Mouse (Mus musculus) MEL (cell line): ENCODE measurements at regions not wholly inside any gene's neighbourhood (a gene's known extent, or its start where the extent isn't known, plus 50 kb on each side); places are given as distances from the start of the nearest gene placed in this dataset.

ENCODE experiments used
- DNase-seq: peaks from one replicate; pipeline ENCODE4 v3.0.0; 2011; ENCODE audit warnings: low read depth, low spot score
- H3K27ac ChIP-seq: 2 replicates; pipeline ENCODE4 v1.5.1; 2012; ENCODE audit warnings: low read depth, mild to moderate bottlenecking, control low read depth, low read length, moderate library complexity; ENCODE audit not compliant: control insufficient read depth
- H3K27me3 ChIP-seq, 2 experiments: fragments of 150-350 bp in 1 of 2; sonication (generic) in 1 of 2; 2 replicates each; pipeline ENCODE4 v1.6.1; 2012; ENCODE audit warnings: low read length in 2 of 2, mild to moderate bottlenecking in 2 of 2, improper control_type of control experiment in 1 of 2, moderate library complexity in 1 of 2; ENCODE audit not compliant: insufficient read depth in 2 of 2, control insufficient read depth in 1 of 2
- H3K36me3 ChIP-seq, 2 experiments: 2 replicates each; pipeline ENCODE4 v1.6.1; 2012 to 2014; ENCODE audit warnings: low read length in 2 of 2, improper control_type of control experiment in 1 of 2, inconsistent platforms in 1 of 2, mild to moderate bottlenecking in 1 of 2; ENCODE audit not compliant: insufficient read depth in 2 of 2, control insufficient read depth in 1 of 2
- H3K4me1 ChIP-seq, 2 experiments: fragments of 150-350 bp in 1 of 2; sonication (generic) in 1 of 2; 2 replicates each; pipeline ENCODE4 v1.6.1; 2012; ENCODE audit warnings: low read length in 2 of 2, improper control_type of control experiment in 1 of 2, mild to moderate bottlenecking in 1 of 2; ENCODE audit not compliant: insufficient read depth in 2 of 2, control insufficient read depth in 1 of 2
- H3K4me3 ChIP-seq, 2 experiments: fragments of 150-350 bp in 1 of 2; sonication (generic) in 1 of 2; 2 replicates each; pipeline ENCODE4 v1.5.1; 2012; ENCODE audit warnings: low read depth in 2 of 2, low read length in 2 of 2, mild to moderate bottlenecking in 2 of 2, moderate library complexity in 2 of 2, control low read depth in 1 of 2, improper control_type of control experiment in 1 of 2; ENCODE audit not compliant: control insufficient read depth in 1 of 2, insufficient read depth in 1 of 2
- H3K79me2 ChIP-seq: 2 replicates; pipeline ENCODE4 v1.6.1; 2012; ENCODE audit warnings: mild to moderate bottlenecking, low read length, moderate library complexity; ENCODE audit not compliant: control insufficient read depth, poor library complexity, insufficient read depth
- H3K9ac ChIP-seq: 2 replicates; pipeline ENCODE4 v1.6.1; 2012; ENCODE audit warnings: low read depth, mild to moderate bottlenecking, control low read depth, low read length, moderate library complexity; ENCODE audit not compliant: control insufficient read depth, poor library complexity, severe bottlenecking
- H3K9me3 ChIP-seq: fragments of 150-350 bp; sonication (generic); replicated peaks from 2 replicates; pipeline ENCODE4 v1.6.1; 2012; ENCODE audit warnings: mild to moderate bottlenecking, low read length, improper control_type of control experiment, moderate library complexity; ENCODE audit not compliant: insufficient read depth
- BHLHE40 ChIP-seq: IDR thresholded peaks from 2 replicates; pipeline ENCODE4 v1.6.1; 2012; ENCODE audit warnings: low read depth, mild to moderate bottlenecking, inconsistent platforms, low read length, improper control_type of control experiment, borderline replicate concordance
- CHD1 ChIP-seq: IDR thresholded peaks from 2 replicates; pipeline ENCODE4 v1.6.1; 2012; ENCODE audit warnings: low read depth, mild to moderate bottlenecking, inconsistent platforms, low read length, improper control_type of control experiment
- CTCF ChIP-seq, 3 experiments: IDR thresholded peaks in 2 of 3; conservative IDR thresholded peaks in 1 of 3; 2 replicates each; pipeline ENCODE4 v1.5.1; 2011 to 2012; ENCODE audit warnings: low read length in 3 of 3, low read depth in 2 of 3, mild to moderate bottlenecking in 2 of 3, improper control_type of control experiment in 1 of 3, inconsistent platforms in 1 of 3, mixed read lengths in 1 of 3, moderate library complexity in 1 of 3; ENCODE audit not compliant: control insufficient read depth in 1 of 3, insufficient read depth in 1 of 3, poor library complexity in 1 of 3, severe bottlenecking in 1 of 3
- ETS1 ChIP-seq: IDR thresholded peaks from 2 replicates; pipeline ENCODE4 v1.6.1; 2012; ENCODE audit warnings: low read depth, mild to moderate bottlenecking, inconsistent platforms, low read length, improper control_type of control experiment, moderate library complexity
- GATA1 ChIP-seq: IDR thresholded peaks from 2 replicates; pipeline ENCODE4 v1.6.1; 2011; ENCODE audit warnings: low read depth, low read length, improper control_type of control experiment
- HCFC1 ChIP-seq: IDR thresholded peaks from 2 replicates; pipeline ENCODE4 v1.6.1; 2012; ENCODE audit warnings: low read depth, mild to moderate bottlenecking, inconsistent platforms, low read length, improper control_type of control experiment, moderate library complexity
- MAFK ChIP-seq: IDR thresholded peaks from 2 replicates; pipeline ENCODE4 v1.6.1; 2011; ENCODE audit warnings: low read depth, mild to moderate bottlenecking, low read length, improper control_type of control experiment, borderline replicate concordance
- MAX ChIP-seq: IDR thresholded peaks from 2 replicates; pipeline ENCODE4 v1.6.1; 2011; ENCODE audit warnings: low read length, improper control_type of control experiment
- MAZ ChIP-seq: IDR thresholded peaks from 2 replicates; pipeline ENCODE4 v1.6.1; 2012; ENCODE audit warnings: low read depth, mild to moderate bottlenecking, inconsistent platforms, low read length, improper control_type of control experiment
- MYB ChIP-seq: IDR thresholded peaks from 2 replicates; pipeline ENCODE4 v1.6.1; 2011; ENCODE audit warnings: mild to moderate bottlenecking, low read depth, low read length, improper control_type of control experiment
- MYC ChIP-seq: IDR thresholded peaks from 2 replicates; pipeline ENCODE4 v1.6.1; 2011; ENCODE audit warnings: low read depth, mild to moderate bottlenecking, low read length, improper control_type of control experiment, moderate library complexity
- RAD21 ChIP-seq: IDR thresholded peaks from 2 replicates; pipeline ENCODE4 v1.6.1; 2011; ENCODE audit warnings: mild to moderate bottlenecking, low read depth, low read length, improper control_type of control experiment
- SIN3A ChIP-seq: IDR thresholded peaks from 2 replicates; pipeline ENCODE4 v1.6.1; 2012; ENCODE audit warnings: low read length, improper control_type of control experiment, inconsistent platforms
- SMC3 ChIP-seq: IDR thresholded peaks from 2 replicates; pipeline ENCODE4 v1.6.1; 2011; ENCODE audit warnings: low read depth, low read length, improper control_type of control experiment
- TAL1 ChIP-seq: IDR thresholded peaks from 2 replicates; pipeline ENCODE4 v1.6.1; 2012; ENCODE audit warnings: mild to moderate bottlenecking, inconsistent platforms, low read length, moderate library complexity, mixed read lengths
- TBP ChIP-seq: IDR thresholded peaks from 2 replicates; pipeline ENCODE4 v1.8.0; 2011; ENCODE audit warnings: low read depth, low read length, improper control_type of control experiment
- USF1 ChIP-seq: IDR thresholded peaks from 2 replicates; pipeline ENCODE4 v1.6.1; 2014; ENCODE audit warnings: low read depth, mild to moderate bottlenecking, inconsistent platforms, low read length, improper control_type of control experiment, moderate library complexity
- ZC3H11A ChIP-seq: IDR thresholded peaks from 2 replicates; pipeline ENCODE4 v1.6.1; 2012; ENCODE audit warnings: low read depth, mild to moderate bottlenecking, inconsistent platforms, low read length, improper control_type of control experiment
- ZKSCAN1 ChIP-seq: IDR thresholded peaks from 2 replicates; pipeline ENCODE4 v1.6.1; 2012; ENCODE audit warnings: low read depth, mild to moderate bottlenecking, inconsistent platforms, low read length, improper control_type of control experiment, moderate library complexity

GRCm38 (mm10) chr1:111242344-111242743 lies 265.0 kb upstream of the Cdh19 start:
- no peak for TF ChIP-seq GATA1
- TF ChIP-seq CTCF (IDR thresholded peaks at IDR 0.05 in 2 of 3, conservative IDR thresholded peaks at IDR 0.05 in 1 of 3; ENCODE audit: control insufficient read depth in 1 of 3, insufficient read depth in 1 of 3, low read depth in 2 of 3, low read length in 3 of 3, poor library complexity in 1 of 3, severe bottlenecking in 1 of 3): peak in 2 of 3 experiments; percentile 23 to 81; a peak in 3 of 6 replicates
- no peak for TF ChIP-seq ZKSCAN1
- peak; percentile 93 for TF ChIP-seq SMC3
- peak; percentile 94 for TF ChIP-seq ZC3H11A
- TF ChIP-seq BHLHE40: no peak
- no peak for TF ChIP-seq ETS1
- no peak for TF ChIP-seq MYC
- TF ChIP-seq MAX: no peak
- TF ChIP-seq TBP: no peak
- no peak for TF ChIP-seq USF1
- TF ChIP-seq CHD1: no peak
- TF ChIP-seq TAL1: no peak
- TF ChIP-seq MYB: no peak
- peak; percentile 36; the same call in 1 of the 2 replicates for TF ChIP-seq SIN3A
- TF ChIP-seq RAD21: peak; percentile 96
- TF ChIP-seq MAFK: no peak
- TF ChIP-seq HCFC1: no peak
- TF ChIP-seq MAZ: no peak
- TF ChIP-seq, all 39 proteins: peak for 5
- H3K9ac ChIP-seq: no peak overlapping the region
- no peaks in the 10 kb centered on the region for H3K9me3 ChIP-seq
- no peaks in the 10 kb centered on the region for H3K79me2 ChIP-seq
- DNase-seq: peak; percentile 65
- H3K27me3 ChIP-seq: no peaks in the 10 kb centered on the region
- H3K36me3 ChIP-seq: no peaks in the 10 kb centered on the region
- H3K4me1 ChIP-seq: no peaks in the 10 kb centered on the region
- H3K4me3 ChIP-seq: no peak overlapping the region
- no peak overlapping the region for H3K27ac ChIP-seq
